Mouse (Mus musculus) lung, postnatal 0 days (tissue): ENCODE results near the gene Naa38. TPM values are rescaled to one million over a fixed set of nuclear protein-coding genes. Genes with fewer than 3 reads are reported as not detected.
A peak's percentile ranks its signal among the peaks of the same experiment; 100 is the strongest.

Source experiments
- ATAC-seq: fragments of 200-750 bp; cut with Nextera tagmentation; 2 replicates; pipeline ENCODE4 v1.8.0; 2017; ENCODE audit warnings: moderate library complexity
- DNase-seq: peaks from one replicate; pipeline ENCODE4 v3.0.0-alpha.2; 2016; ENCODE audit warnings: low spot score
- H3K27ac ChIP-seq: fragments of 300-500 bp; sonication (generic); 2 replicates; pipeline ENCODE4 v1.5.1; 2014; ENCODE audit warnings: antibody characterized with exemption, mild to moderate bottlenecking, low read length, mixed read lengths
- H3K27me3 ChIP-seq: fragments of 300-500 bp; sonication (generic); replicated peaks from 2 replicates; pipeline ENCODE4 v1.6.1; 2014; ENCODE audit warnings: low read length, mixed read lengths; ENCODE audit not compliant: insufficient read depth
- H3K36me3 ChIP-seq: fragments of 300-500 bp; sonication (generic); 2 replicates; pipeline ENCODE4 v1.6.1; 2014; ENCODE audit warnings: low read length, mixed read lengths; ENCODE audit not compliant: insufficient read depth
- H3K4me1 ChIP-seq: fragments of 300-500 bp; sonication (generic); 2 replicates; pipeline ENCODE4 v1.6.1; 2014; ENCODE audit warnings: antibody characterized with exemption, low read depth, low read length, mixed read lengths; ENCODE audit not compliant: insufficient read depth
- H3K4me2 ChIP-seq: fragments of 300-500 bp; sonication (generic); replicated peaks from 2 replicates; pipeline ENCODE4 v1.6.1; 2014; ENCODE audit warnings: low read depth, mild to moderate bottlenecking, low read length, moderate library complexity, mixed read lengths
- H3K4me3 ChIP-seq: fragments of 300-500 bp; sonication (generic); 2 replicates; pipeline ENCODE4 v1.5.1; 2014; ENCODE audit warnings: low read depth, low read length
- H3K9ac ChIP-seq: fragments of 300-500 bp; sonication (generic); replicated peaks from 2 replicates; pipeline ENCODE4 v1.6.1; 2014; ENCODE audit warnings: low read depth, mild to moderate bottlenecking
- H3K9me3 ChIP-seq: fragments of 300-500 bp; sonication (generic); 2 replicates; pipeline ENCODE4 v1.6.1; 2016; ENCODE audit warnings: low read length, mixed read lengths
- CTCF ChIP-seq: IDR thresholded peaks from 2 replicates; pipeline ENCODE4 v1.5.1; 2016; ENCODE audit warnings: antibody characterized with exemption, mild to moderate bottlenecking
- EP300 ChIP-seq: IDR thresholded peaks from 2 replicates; pipeline ENCODE4 v1.6.1; 2016; ENCODE audit warnings: antibody characterized with exemption, mild to moderate bottlenecking, control low read depth
- WGBS: fragments of 180-500 bp; shearing (Covaris S2); extraction: QIAGEN DNeasy Blood & Tissue Kit; methylation state at CpG from one replicate; pipeline ENCODE4 v1.1.7; 2014; 5-methylcytosine and 5-hydroxymethylcytosine counted together
- polyA plus RNA-seq: library from polyadenylated mRNA; unstranded; fragments of >200 nt; fragmentation: Nextera tagmentation; extraction: Ambion mirVana; gene quantifications from 2 replicates; pipeline ENCODE4 v1.2.1, GENCODE M21; 2015

Gene Naa38
- polyA plus RNA-seq, 1 experiment from 2014 or later, result 142 TPM

DNA sequence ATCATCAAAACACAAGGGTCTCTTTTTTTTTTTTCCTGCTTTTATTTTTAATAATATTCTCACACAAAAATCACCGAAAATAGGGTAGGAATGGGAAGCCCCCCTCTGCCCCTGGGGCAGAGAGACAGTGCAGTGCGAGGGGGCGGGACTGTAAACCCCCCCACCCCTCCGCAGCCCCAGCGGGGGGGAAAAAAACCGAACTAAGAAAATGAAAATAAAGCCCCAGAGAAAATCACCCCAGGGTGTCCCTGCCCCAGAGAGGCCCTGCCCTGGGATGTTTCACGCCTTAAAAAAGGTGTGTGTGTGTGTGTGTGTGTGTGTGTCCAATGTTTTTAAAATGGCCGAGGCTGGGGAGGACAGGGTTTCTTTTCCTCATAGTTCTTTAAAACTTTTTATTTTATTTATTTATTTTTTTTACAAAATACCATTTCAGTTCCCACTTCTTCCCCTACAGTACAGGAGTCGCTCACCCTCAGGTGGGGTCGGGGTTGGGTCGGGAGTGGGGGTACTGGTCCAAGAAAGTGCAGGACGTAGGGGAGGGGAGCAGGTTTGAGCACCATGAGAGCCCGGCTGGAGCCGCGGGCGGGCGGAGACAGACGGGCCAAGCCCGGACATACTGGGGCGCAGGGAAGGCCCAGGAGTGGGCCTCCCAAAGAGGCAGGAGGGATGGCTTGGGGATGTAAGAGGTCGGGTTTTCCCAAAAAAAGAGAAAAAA, 3.4 kb downstream of the Naa38 start:
- peak overlapping the region; percentile 40 for H3K4me3 ChIP-seq
- no peaks in the 10 kb centered on the region for H3K9me3 ChIP-seq
- peak overlapping the region; percentile 76 for H3K4me2 ChIP-seq
- no peaks in the 10 kb centered on the region for H3K27me3 ChIP-seq
- peaks cover 10% of the 10 kb centered on the region for H3K4me1 ChIP-seq
- peaks cover 12% of the 10 kb centered on the region; the same call in 1 of the 2 replicates for H3K36me3 ChIP-seq
- H3K27ac ChIP-seq, result peak overlapping the region; percentile 94
- WGBS, result 34% methylated on average over 21 of the region's 21 CpGs
- DNase-seq, result peak; percentile 24
- TF ChIP-seq EP300 (no peak), CTCF (no peak)
- H3K9ac ChIP-seq, result peak overlapping the region; percentile 84; the same call in 1 of the 2 replicates
- no peak for ATAC-seq

DNA sequence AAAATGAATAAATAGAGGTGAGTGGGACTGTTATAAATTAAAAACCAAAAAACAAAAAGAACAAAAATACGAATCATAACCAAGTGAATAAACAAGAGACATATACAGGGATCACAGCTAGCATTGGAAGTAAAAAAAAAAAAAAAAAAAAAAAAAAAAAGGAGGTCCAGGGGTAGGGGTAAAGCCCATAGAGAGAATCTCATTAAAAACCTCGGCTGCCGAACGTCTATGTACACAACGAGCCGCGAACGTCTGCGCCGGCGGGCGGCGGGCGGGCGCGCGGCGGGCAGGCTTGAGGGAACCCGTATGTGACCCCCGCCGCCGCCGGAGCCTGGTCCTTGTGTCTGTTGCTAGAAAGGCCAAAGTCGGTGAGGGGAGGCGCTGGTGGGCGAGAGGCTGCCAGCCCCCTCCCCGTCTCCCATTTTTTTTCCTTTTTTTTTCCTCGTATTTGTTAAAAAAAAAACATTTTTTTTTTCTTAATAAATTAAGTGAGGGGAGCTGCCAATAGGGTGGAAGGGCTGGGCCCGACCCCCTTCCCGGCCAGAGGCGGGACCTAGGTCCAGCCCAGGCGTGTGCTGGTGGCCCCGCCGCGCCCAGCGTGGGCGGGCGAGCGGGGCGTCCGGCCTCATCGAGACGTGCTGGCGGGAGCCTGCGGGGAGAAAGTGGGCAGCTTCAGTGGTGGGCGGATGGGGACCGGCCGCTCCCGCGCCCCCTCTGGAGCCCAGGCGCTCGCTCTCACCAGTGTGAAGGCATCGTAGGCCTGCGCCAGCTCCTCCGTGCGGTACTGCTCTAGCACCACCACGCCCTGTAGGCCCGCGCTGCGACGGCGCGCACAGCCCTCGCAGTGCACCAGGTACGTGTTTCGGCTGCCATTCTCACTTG, 4.2 kb downstream of the Naa38 start:
- Histone ChIP-seq H3K27me3 (no peaks in the 10 kb centered on the region), H3K4me3 (no peak overlapping the region), H3K9ac (no peak overlapping the region), H3K4me1 (peaks cover 10% of the 10 kb centered on the region), H3K9me3 (no peaks in the 10 kb centered on the region), H3K36me3 (peaks cover 19% of the 10 kb centered on the region; the same call in 1 of the 2 replicates), H3K4me2 (peak overlapping the region; percentile 76), H3K27ac (no peak overlapping the region)
- WGBS, result 42% methylated on average over 63 of the region's 66 CpGs
- TF ChIP-seq EP300, result no peak
- peak; percentile 17; the same call in 1 of the 2 replicates for TF ChIP-seq CTCF
- ATAC-seq, result no peak
- DNase-seq, result peak; percentile 56

DNA sequence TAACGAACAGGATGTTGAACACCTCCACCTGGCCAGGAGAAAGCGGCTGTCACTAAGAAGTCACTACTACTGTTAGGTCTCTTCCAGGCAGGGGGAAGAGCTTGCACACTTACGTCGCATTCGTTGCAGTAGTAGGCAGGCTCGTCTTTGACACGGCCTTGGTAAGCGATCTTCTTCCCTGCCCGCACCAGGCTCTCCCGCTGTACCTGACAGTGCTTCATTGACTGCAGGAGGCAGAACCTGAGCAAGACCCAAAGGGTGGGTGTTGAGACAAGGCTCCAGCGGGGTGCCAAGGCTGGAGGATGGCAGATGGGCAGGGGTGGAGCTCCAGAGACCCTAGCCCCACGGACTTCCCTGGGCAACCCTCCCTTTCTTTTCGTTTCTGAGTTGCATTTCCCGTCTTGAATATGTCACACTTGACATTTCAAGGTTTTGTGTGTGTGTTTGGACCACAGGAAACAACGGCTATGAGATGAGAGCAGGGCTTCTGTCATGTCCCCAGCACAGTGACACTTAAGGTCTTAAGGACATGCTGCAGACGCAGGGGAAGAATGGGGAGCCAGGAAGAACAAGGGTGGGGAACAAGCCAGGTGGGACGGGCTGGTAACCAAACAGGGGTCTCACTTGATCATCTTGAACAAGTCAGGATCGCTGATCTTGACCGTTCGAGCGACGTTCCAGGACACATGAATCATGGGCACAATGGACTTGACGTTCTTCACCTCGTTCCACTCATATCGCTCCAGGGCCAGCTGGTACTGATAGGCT, 5.0 kb downstream of the Naa38 start:
- no peak overlapping the region for H3K27ac ChIP-seq
- peaks cover 10% of the 10 kb centered on the region for H3K4me1 ChIP-seq
- H3K4me2 ChIP-seq, result peak overlapping the region; percentile 32; the same call in 1 of the 2 replicates
- H3K9ac ChIP-seq, result no peak overlapping the region
- WGBS, result 80% methylated on average over 24 of the region's 25 CpGs
- no peak for ATAC-seq
- TF ChIP-seq EP300 (no peak), CTCF (no peak)
- no peak for DNase-seq
- no peaks in the 10 kb centered on the region for H3K27me3 ChIP-seq
- no peaks in the 10 kb centered on the region for H3K9me3 ChIP-seq
- no peak overlapping the region for H3K4me3 ChIP-seq
- peaks cover 26% of the 10 kb centered on the region for H3K36me3 ChIP-seq

GRCm38 (mm10) chr11:69401210-69401637, 5.9 kb downstream of the Naa38 start:
- ATAC-seq, result peak; percentile 70
- H3K4me1 ChIP-seq, result peaks cover 7% of the 10 kb centered on the region
- H3K9me3 ChIP-seq, result no peaks in the 10 kb centered on the region
- peak; percentile 98 for DNase-seq
- H3K27ac ChIP-seq, result no peak overlapping the region
- H3K4me3 ChIP-seq, result no peak overlapping the region
- WGBS, result 22% methylated on average over 22 of the region's 22 CpGs
- H3K27me3 ChIP-seq, result no peaks in the 10 kb centered on the region
- H3K4me2 ChIP-seq, result no peak overlapping the region
- TF ChIP-seq CTCF, result peak; percentile 98
- TF ChIP-seq EP300, result no peak
- H3K9ac ChIP-seq, result no peak overlapping the region
- H3K36me3 ChIP-seq, result peaks cover 36% of the 10 kb centered on the region

DNA sequence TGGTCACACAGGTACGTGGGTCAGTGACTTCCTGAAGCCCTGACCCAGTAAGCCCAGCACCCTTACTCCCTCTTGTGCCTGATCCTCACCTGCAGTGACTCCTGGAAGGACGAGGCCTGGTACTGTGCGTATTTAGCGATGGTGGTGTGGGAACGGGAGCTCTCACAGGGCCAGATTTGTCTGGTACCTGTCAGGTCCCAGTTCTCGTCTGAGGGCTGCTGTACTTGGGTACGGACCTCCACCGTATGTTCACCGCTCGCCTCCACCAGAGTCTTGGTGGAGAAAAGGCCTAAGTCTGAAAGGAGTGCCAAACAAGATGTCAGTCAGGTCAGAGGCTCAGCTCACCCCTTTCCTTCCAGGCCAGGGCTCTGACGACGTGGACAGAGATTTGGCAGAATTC, 6.7 kb downstream of the Naa38 start:
- H3K36me3 ChIP-seq, result peaks cover 42% of the 10 kb centered on the region
- no peak for ATAC-seq
- no peak for DNase-seq
- no peaks in the 10 kb centered on the region for H3K27me3 ChIP-seq
- H3K9me3 ChIP-seq, result no peaks in the 10 kb centered on the region
- no peak overlapping the region for H3K27ac ChIP-seq
- H3K9ac ChIP-seq, result no peak overlapping the region
- no peak overlapping the region for H3K4me2 ChIP-seq
- WGBS, result 83% methylated on average over 12 of the region's 12 CpGs
- no peaks in the 10 kb centered on the region for H3K4me1 ChIP-seq
- no peak overlapping the region for H3K4me3 ChIP-seq
- TF ChIP-seq CTCF (no peak), EP300 (no peak)
